Mouse (Mus musculus) intestine, embryonic 15.5 days (tissue): ENCODE measurements around the gene Coro7. TPM values are rescaled to one million over a fixed set of nuclear protein-coding genes. Genes with fewer than 3 reads are reported as not detected.
"Not testable (repeated sequence)": the region's sequence is repeated elsewhere in the genome, so short reads cannot be mapped to it uniquely, and the experiment has no call there.

ENCODE experiments used
- ATAC-seq: fragments of 200-750 bp; cut with Nextera tagmentation; 2 replicates; pipeline ENCODE4 v1.8.0; 2017; ENCODE audit warnings: moderate TSS enrichment, moderate library complexity
- H3K27ac ChIP-seq: fragments of 300-500 bp; sonication (generic); 2 replicates; pipeline ENCODE4 v1.5.1; 2015; ENCODE audit warnings: mild to moderate bottlenecking, inconsistent platforms
- H3K27me3 ChIP-seq: fragments of 300-500 bp; sonication (generic); replicated peaks from 2 replicates; pipeline ENCODE4 v1.6.1; 2015; ENCODE audit warnings: inconsistent platforms
- H3K36me3 ChIP-seq: fragments of 300-500 bp; sonication (generic); 2 replicates; pipeline ENCODE4 v1.6.1; 2015; ENCODE audit warnings: inconsistent platforms
- H3K4me1 ChIP-seq: fragments of 300-500 bp; sonication (generic); replicated peaks from 2 replicates; pipeline ENCODE4 v1.6.1; 2015; ENCODE audit warnings: inconsistent platforms
- H3K4me2 ChIP-seq: fragments of 300-500 bp; sonication (generic); replicated peaks from 2 replicates; pipeline ENCODE4 v1.6.1; 2015; ENCODE audit warnings: mild to moderate bottlenecking, inconsistent platforms
- H3K4me3 ChIP-seq: fragments of 300-500 bp; sonication (generic); replicated peaks from 2 replicates; pipeline ENCODE4 v1.5.1; 2015; ENCODE audit warnings: inconsistent platforms
- H3K9ac ChIP-seq: fragments of 300-500 bp; sonication (generic); 2 replicates; pipeline ENCODE4 v1.6.1; 2015; ENCODE audit warnings: inconsistent platforms
- H3K9me3 ChIP-seq: fragments of 300-500 bp; sonication (generic); 2 replicates; pipeline ENCODE4 v1.6.1; 2016; ENCODE audit warnings: inconsistent platforms
- WGBS: fragments of 180-500 bp; shearing (Covaris S2); methylation state at CpG from one replicate; pipeline ENCODE4 v1.1.7; 2015; 5-methylcytosine and 5-hydroxymethylcytosine counted together
- polyA plus RNA-seq: library from polyadenylated mRNA; unstranded; fragments of >200 nt; fragmentation: Nextera tagmentation; extraction: Ambion mirVana; gene quantifications from 2 replicates; pipeline ENCODE4 v1.2.1, GENCODE M21; 2015

Coro7 gene
- polyA plus RNA-seq, 1 experiment from 2014 or later: 23.2 TPM

- Histone ChIP-seq H3K4me3 (no peak overlapping the region), H3K27me3 (no peaks in the 10 kb centered on the region), H3K9me3 (no peaks in the 10 kb centered on the region), H3K9ac (no peak overlapping the region), H3K27ac (no peak overlapping the region), H3K4me2 (no peak overlapping the region), H3K36me3 (no peaks in the 10 kb centered on the region), H3K4me1 (peaks cover 22% of the 10 kb centered on the region)
- no peak for ATAC-seq
- 73% methylated on average over 3 of the region's 3 CpGs for WGBS
Measured at GRCm38 (mm10) chr16:4583807-4584206, 95.8 kb downstream of the Coro7 start.

- H3K36me3 ChIP-seq, H3K4me2 ChIP-seq, H3K9me3 ChIP-seq, H3K27ac ChIP-seq, H3K4me3 ChIP-seq, ATAC-seq, H3K27me3 ChIP-seq, H3K9ac ChIP-seq: not testable (repeated sequence)
- H3K4me1 ChIP-seq: peaks cover 10% of the 10 kb centered on the region; the same call in 1 of the 2 replicates
- WGBS: 83% methylated on average over 4 of the region's 4 CpGs
Measured at GRCm38 (mm10) chr16:4581179-4581578, 98.4 kb downstream of the Coro7 start.

GRCm38 (mm10) chr16:4578630-4579029 lies 100.9 kb downstream of the Coro7 start:
- no peaks in the 10 kb centered on the region for H3K27me3 ChIP-seq
- H3K4me3 ChIP-seq: no peak overlapping the region
- no peak overlapping the region for H3K4me2 ChIP-seq
- H3K36me3 ChIP-seq: no peaks in the 10 kb centered on the region
- no peak for ATAC-seq
- 54% methylated on average over 7 of the region's 7 CpGs for WGBS
- H3K9me3 ChIP-seq: no peaks in the 10 kb centered on the region
- no peak overlapping the region for H3K9ac ChIP-seq
- H3K4me1 ChIP-seq: 0 out of 2 replicates have a peak, but pooled peaks cover 4% of the 10 kb centered on the region
- H3K27ac ChIP-seq: no peak overlapping the region

GRCm38 (mm10) chr16:4576873-4577272 lies 102.7 kb downstream of the Coro7 start:
- Histone ChIP-seq H3K4me2 (no peak overlapping the region), H3K36me3 (no peaks in the 10 kb centered on the region), H3K4me3 (no peak overlapping the region), H3K27ac (no peak overlapping the region), H3K27me3 (no peaks in the 10 kb centered on the region), H3K9ac (no peak overlapping the region), H3K9me3 (no peaks in the 10 kb centered on the region), H3K4me1 (0 out of 2 replicates have a peak, but pooled peaks cover 4% of the 10 kb centered on the region)
- ATAC-seq: no peak
- 54% methylated on average over 2 of the region's 2 CpGs for WGBS

Other genes with a start within 250 kb of the Coro7 start
- gene Srl, start 138.0 kb downstream of the Coro7 start, polyA plus RNA-seq: 7.7 and 11.5 TPM in 2 replicates
- 27.9 and 28.8 TPM in 2 replicates for gene Tfap4, start 119.9 kb downstream of the Coro7 start, polyA plus RNA-seq
- 21.4 and 23.5 TPM in 2 replicates for gene Glis2, start 85.1 kb downstream of the Coro7 start, polyA plus RNA-seq
- 74.5 and 84.3 TPM in 2 replicates for gene Pam16, start 54.8 kb downstream of the Coro7 start, polyA plus RNA-seq
- 14.1 and 15.1 TPM in 2 replicates for gene Vasn, start 39.8 kb downstream of the Coro7 start, polyA plus RNA-seq
- gene Dnaja3, start 39.8 kb downstream of the Coro7 start, polyA plus RNA-seq: 86.5 and 92.1 TPM in 2 replicates
- 48.5 and 50.7 TPM in 2 replicates for gene Nmral1, start 39.6 kb upstream of the Coro7 start, polyA plus RNA-seq
- 90.4 and 91.7 TPM in 2 replicates for gene Hmox2, start 46.6 kb upstream of the Coro7 start, polyA plus RNA-seq
- 83.1 and 88.3 TPM in 2 replicates for gene Cdip1, start 110.5 kb upstream of the Coro7 start, polyA plus RNA-seq
- gene 4930562C15Rik, start 155.6 kb upstream of the Coro7 start, polyA plus RNA-seq: 0.23 TPM in 2 replicates
- 34.0 and 36.1 TPM in 2 replicates for gene Ubald1, start 200.5 kb upstream of the Coro7 start, polyA plus RNA-seq
- gene Mgrn1, start 206.5 kb upstream of the Coro7 start, polyA plus RNA-seq: 71.2 and 77.9 TPM in 2 replicates